Mouse (Mus musculus) v-Abl transformed pro-B cells (cell line): ENCODE results near the gene Hebp1.

ENCODE experiments used
- in situ Hi-C, 2 experiments: fragments of 400-800 bp; cut with MboI; formaldehyde crosslinking; loops; one replicate each; pipeline ENCODE4 v1.15.1; 2025; ENCODE audit not compliant: unreplicated experiment in 2 of 2

The Hebp1 gene

GRCm38 (mm10) chr6:135197921-135198532 lies at the start of gene Hebp1, which contains the start of gene Fam234b:
Hebp1 (minus strand) TSS chr6:135198022.
Fam234b (plus strand) TSS chr6:135197977.
- in situ Hi-C loops, result no loop called here

GRCm38 (mm10) chr6:135245586-135245985 lies 47.8 kb upstream of the Hebp1 start:
- in situ Hi-C loops, result loop anchor here (5.0 to 25.0 kb wide), 5 partner anchors 63 to 1592 kb away; partner anchors contain the start of genes BC049715 (in 1 of the 2), Smco3 (in 1 of the 2) and Wbp11 (in 1 of the 2)

- in situ Hi-C loops, result loop anchor here in 1 of 2 experiments (10.0 to 25.0 kb wide), 2 partner anchors 156 to 1597 kb away; partner anchors contain the start of genes BC049715, Smco3 and Wbp11
These were observed 42.5 kb upstream of the Hebp1 start for GRCm38 (mm10) chr6:135240361-135240760.

- in situ Hi-C loops, result loop anchor here in 1 of 2 experiments (25.0 kb wide), 1 partner anchor 1599 kb away; the partner anchor contains the start of genes BC049715, Smco3 and Wbp11
These were observed 40.4 kb upstream of the Hebp1 start for GRCm38 (mm10) chr6:135238211-135238610.

GRCm38 (mm10) chr6:135237326-135237725 lies 39.5 kb upstream of the Hebp1 start:
- in situ Hi-C loops, result loop anchor here in 1 of 2 experiments (25.0 kb wide), 1 partner anchor 1600 kb away; the partner anchor contains the start of genes BC049715, Smco3 and Wbp11

GRCm38 (mm10) chr6:135236576-135236975 lies 38.8 kb upstream of the Hebp1 start:
- in situ Hi-C loops, result loop anchor here in 1 of 2 experiments (25.0 kb wide), 1 partner anchor 1601 kb away; the partner anchor contains the start of genes BC049715, Smco3 and Wbp11

- in situ Hi-C loops, result loop anchor here in 1 of 2 experiments (25.0 kb wide), 1 partner anchor 1602 kb away; the partner anchor contains the start of genes BC049715, Smco3 and Wbp11
These were observed 37.9 kb upstream of the Hebp1 start for GRCm38 (mm10) chr6:135235742-135236141.

- in situ Hi-C loops, result loop anchor here in 1 of 2 experiments (25.0 kb wide), 1 partner anchor 1605 kb away; the partner anchor contains the start of genes BC049715, Smco3 and Wbp11
These were observed 34.8 kb upstream of the Hebp1 start for GRCm38 (mm10) chr6:135232443-135233182.

- in situ Hi-C loops, result loop anchor here in 1 of 2 experiments (25.0 kb wide), 1 partner anchor 1607 kb away; the partner anchor contains the start of genes BC049715, Smco3 and Wbp11
These were observed 32.8 kb upstream of the Hebp1 start for GRCm38 (mm10) chr6:135230586-135230985.

GRCm38 (mm10) chr6:135228465-135228941 lies 30.7 kb upstream of the Hebp1 start:
- in situ Hi-C loops, result loop anchor here (5.0 to 25.0 kb wide), 2 partner anchors 36 to 1609 kb away; partner anchors contain the start of genes BC049715 (in 1 of the 2), Smco3 (in 1 of the 2) and Wbp11 (in 1 of the 2)

GRCm38 (mm10) chr6:135223786-135224416 lies 26.1 kb upstream of the Hebp1 start:
- in situ Hi-C loops, result loop anchor here in 1 of 2 experiments (25.0 kb wide), 3 partner anchors 1238 to 1713 kb away; partner anchors contain the start of gene Arhgdib

GRCm38 (mm10) chr6:135219916-135220315 lies 22.1 kb upstream of the Hebp1 start:
- in situ Hi-C loops, result loop anchor here in 1 of 2 experiments (25.0 kb wide), 3 partner anchors 1242 to 1717 kb away; partner anchors contain the start of gene Arhgdib

- in situ Hi-C loops, result loop anchor here in 1 of 2 experiments (25.0 kb wide), 3 partner anchors 1244 to 1719 kb away; partner anchors contain the start of gene Arhgdib
These were observed 20.5 kb upstream of the Hebp1 start for GRCm38 (mm10) chr6:135218330-135218729.

- in situ Hi-C loops, result loop anchor here in 1 of 2 experiments (25.0 kb wide), 3 partner anchors 1250 to 1725 kb away; partner anchors contain the start of gene Arhgdib
These were observed 14.8 kb upstream of the Hebp1 start for GRCm38 (mm10) chr6:135212666-135213065.

GRCm38 (mm10) chr6:135211169-135211568 lies 13.3 kb upstream of the Hebp1 start:
- in situ Hi-C loops, result loop anchor here in 1 of 2 experiments (25.0 kb wide), 3 partner anchors 1251 to 1726 kb away; partner anchors contain the start of gene Arhgdib

- in situ Hi-C loops, result loop anchor here in 1 of 2 experiments (25.0 kb wide), 3 partner anchors 1255 to 1730 kb away; partner anchors contain the start of gene Arhgdib
These were observed 9.1 kb upstream of the Hebp1 start for GRCm38 (mm10) chr6:135206909-135207308.

GRCm38 (mm10) chr6:135205802-135206201 lies 8.0 kb upstream of the Hebp1 start:
- in situ Hi-C loops, result loop anchor here in 1 of 2 experiments (25.0 kb wide), 3 partner anchors 1256 to 1731 kb away; partner anchors contain the start of gene Arhgdib

- in situ Hi-C loops, result loop anchor here in 1 of 2 experiments (25.0 kb wide), 3 partner anchors 1257 to 1732 kb away; partner anchors contain the start of gene Arhgdib
These were observed 7.0 kb upstream of the Hebp1 start for GRCm38 (mm10) chr6:135204869-135205268.

- in situ Hi-C loops, result loop anchor here in 1 of 2 experiments (25.0 kb wide), 3 partner anchors 1259 to 1734 kb away; partner anchors contain the start of gene Arhgdib
These were observed 5.9 kb upstream of the Hebp1 start for GRCm38 (mm10) chr6:135203737-135204136.
